Mouse (Mus musculus): Measurements from ENCODE around the gene Rwdd2a. TPM values are rescaled to one million over a fixed set of nuclear protein-coding genes. Genes with fewer than 3 reads are reported as not detected.

The Rwdd2a gene
- polyA plus RNA-seq, 1 experiment from 2014 or later, result 3.0 TPM

- Histone ChIP-seq H3K27ac (ENCODE audit: low read length) (no peak overlapping the region), H3K4me2 (ENCODE audit: low read depth, low read length) (no peak overlapping the region), H3K27me3 (replicated peaks; ENCODE audit: control insufficient read depth, insufficient read depth, low read length) (no peaks in the 10 kb centered on the region), H3K4me3 (ENCODE audit: low read length) (no peak overlapping the region), H3K9ac (ENCODE audit: low read depth, low read length) (no peak overlapping the region), H3K4me1 (ENCODE audit: control insufficient read depth, insufficient read depth, low read length) (no peaks in the 10 kb centered on the region), H3K36me3 (ENCODE audit: control insufficient read depth, insufficient read depth, low read length) (no peaks in the 10 kb centered on the region), H3K9me3 (ENCODE audit: control insufficient read depth, low read length) (no peaks in the 10 kb centered on the region)
- 65% methylated on average over 7 of the region's 7 CpGs for WGBS
- ATAC-seq, result no peak
Measured at GRCm38 (mm10) chr9:86617837-86618492, 46.2 kb downstream of the Rwdd2a start.

DNA sequence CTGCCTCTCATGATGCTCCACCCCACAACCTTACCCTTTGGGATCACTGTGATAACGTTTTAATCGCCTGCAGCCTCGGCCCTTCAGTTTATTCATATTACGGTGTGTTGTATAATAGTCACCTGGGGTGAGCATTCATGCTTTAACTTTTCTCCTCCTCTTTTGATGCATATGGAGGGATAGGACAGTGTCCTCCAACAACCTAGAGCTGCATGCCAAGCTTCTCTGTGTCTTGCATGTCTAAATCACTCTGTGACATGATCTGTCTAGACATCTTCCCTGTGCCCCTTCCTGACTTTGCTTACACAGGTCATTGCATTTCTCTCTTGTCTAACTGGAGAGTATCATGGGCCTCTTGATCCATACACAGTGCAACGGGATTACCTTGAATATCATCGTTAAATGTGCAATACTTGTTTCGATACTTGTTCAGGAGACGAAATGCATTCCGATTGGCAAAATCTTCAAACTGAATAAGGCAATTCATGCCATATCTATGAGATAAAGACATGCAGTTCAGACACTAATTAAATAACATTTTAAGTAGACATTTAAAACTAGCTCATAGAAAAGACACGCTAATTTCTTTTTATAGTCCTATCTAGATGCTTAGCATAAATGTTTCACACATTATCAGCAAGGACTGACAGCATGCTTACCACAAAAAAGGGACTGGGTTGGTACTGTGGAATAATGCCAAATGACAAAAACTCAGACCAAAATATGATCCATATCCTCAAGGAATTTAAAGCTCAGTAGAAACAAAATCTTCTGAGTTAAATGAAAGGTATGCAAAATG, 47.7 kb downstream of the Rwdd2a start:
- H3K9ac ChIP-seq (ENCODE audit: low read depth, low read length), result no peak overlapping the region
- no peaks in the 10 kb centered on the region for H3K9me3 ChIP-seq (ENCODE audit: control insufficient read depth, low read length)
- H3K4me1 ChIP-seq (ENCODE audit: control insufficient read depth, insufficient read depth, low read length), result no peaks in the 10 kb centered on the region
- H3K4me2 ChIP-seq (ENCODE audit: low read depth, low read length), result no peak overlapping the region
- no peaks in the 10 kb centered on the region for H3K36me3 ChIP-seq (ENCODE audit: control insufficient read depth, insufficient read depth, low read length)
- H3K27me3 ChIP-seq (replicated peaks; ENCODE audit: control insufficient read depth, insufficient read depth, low read length), result no peaks in the 10 kb centered on the region
- WGBS, result 76% methylated on average over 10 of the region's 10 CpGs
- H3K4me3 ChIP-seq (ENCODE audit: low read length), result no peak overlapping the region
- H3K27ac ChIP-seq (ENCODE audit: low read length), result no peak overlapping the region
- ATAC-seq, result no peak

GRCm38 (mm10) chr9:86622062-86622461, 50.3 kb downstream of the Rwdd2a start:
- no peak for ATAC-seq
- no peak overlapping the region for H3K4me3 ChIP-seq (ENCODE audit: low read length)
- H3K4me2 ChIP-seq (ENCODE audit: low read depth, low read length), result no peak overlapping the region
- H3K36me3 ChIP-seq (ENCODE audit: control insufficient read depth, insufficient read depth, low read length), result no peaks in the 10 kb centered on the region
- no peak overlapping the region for H3K9ac ChIP-seq (ENCODE audit: low read depth, low read length)
- no peak overlapping the region for H3K27ac ChIP-seq (ENCODE audit: low read length)
- no peaks in the 10 kb centered on the region for H3K9me3 ChIP-seq (ENCODE audit: control insufficient read depth, low read length)
- H3K4me1 ChIP-seq (ENCODE audit: control insufficient read depth, insufficient read depth, low read length), result no peaks in the 10 kb centered on the region
- 71% methylated on average over 2 of the region's 2 CpGs for WGBS
- H3K27me3 ChIP-seq (replicated peaks; ENCODE audit: control insufficient read depth, insufficient read depth, low read length), result no peaks in the 10 kb centered on the region

DNA sequence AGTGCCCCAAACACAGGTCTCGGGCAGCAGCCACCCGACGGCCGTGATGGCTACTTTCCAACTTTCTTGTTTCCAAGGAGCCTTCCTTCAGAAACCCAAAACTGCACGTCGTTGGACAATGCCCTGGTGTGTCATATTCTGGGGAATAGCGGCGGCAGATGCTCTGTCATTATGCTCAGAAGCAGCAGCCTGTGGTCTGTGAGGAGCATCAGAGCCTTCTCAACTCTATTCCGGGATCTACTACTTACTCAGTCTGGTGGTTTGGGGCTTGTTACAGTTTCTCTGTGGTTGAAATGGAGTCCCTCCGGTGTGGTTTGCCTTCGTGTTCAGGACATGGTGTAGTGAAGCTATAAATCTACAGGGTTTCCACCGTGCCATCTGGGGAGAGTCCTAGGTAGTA, 52.2 kb downstream of the Rwdd2a start:
- H3K27me3 ChIP-seq (replicated peaks; ENCODE audit: control insufficient read depth, insufficient read depth, low read length), result no peaks in the 10 kb centered on the region
- 85% methylated on average over 12 of the region's 12 CpGs for WGBS
- no peak overlapping the region for H3K4me2 ChIP-seq (ENCODE audit: low read depth, low read length)
- no peak overlapping the region for H3K27ac ChIP-seq (ENCODE audit: low read length)
- no peaks in the 10 kb centered on the region for H3K36me3 ChIP-seq (ENCODE audit: control insufficient read depth, insufficient read depth, low read length)
- ATAC-seq, result no peak
- H3K4me1 ChIP-seq (ENCODE audit: control insufficient read depth, insufficient read depth, low read length), result no peaks in the 10 kb centered on the region
- H3K9me3 ChIP-seq (ENCODE audit: control insufficient read depth, low read length), result no peaks in the 10 kb centered on the region
- no peak overlapping the region for H3K9ac ChIP-seq (ENCODE audit: low read depth, low read length)
- H3K4me3 ChIP-seq (ENCODE audit: low read length), result no peak overlapping the region

Other genes with a start within 250 kb of the Rwdd2a start
- gene Ube2cbp, start 107.0 kb upstream of the Rwdd2a start, polyA plus RNA-seq (2015; fragmentation: Nextera tagmentation; extraction: Ambion mirVana), result 4.0 and 4.7 TPM in 2 replicates
- 9.9 and 10.5 TPM in 2 replicates for gene Dop1a, start 104.8 kb upstream of the Rwdd2a start, polyA plus RNA-seq (2015; fragmentation: Nextera tagmentation; extraction: Ambion mirVana)
- 49.1 and 50.6 TPM in 2 replicates for gene Pgm3, start 149 bp upstream of the Rwdd2a start, polyA plus RNA-seq (2015; fragmentation: Nextera tagmentation; extraction: Ambion mirVana)
- gene Me1, start 124.0 kb downstream of the Rwdd2a start, polyA plus RNA-seq (2015; fragmentation: Nextera tagmentation; extraction: Ambion mirVana), result 23.5 and 23.9 TPM in 2 replicates
- gene Prss35, start 171.7 kb downstream of the Rwdd2a start, polyA plus RNA-seq (2015; fragmentation: Nextera tagmentation; extraction: Ambion mirVana), result 15.2 and 16.0 TPM in 2 replicates